Mouse (Mus musculus) limb, embryonic 14.5 days (tissue): ENCODE data around the gene Apol9a. TPM values are rescaled to one million over a fixed set of nuclear protein-coding genes. Genes with fewer than 3 reads are reported as not detected.

Source experiments
- ATAC-seq: fragments of 200-750 bp; cut with Nextera tagmentation; 2 replicates; pipeline ENCODE4 v1.8.0; 2017; ENCODE audit warnings: low read depth, moderate number of reproducible peaks, moderate TSS enrichment; ENCODE audit not compliant: low FRiP score
- DNase-seq: peaks from one replicate; pipeline ENCODE4 v3.0.0-alpha.2; 2015; ENCODE audit warnings: low spot score
- H3K27ac ChIP-seq: fragments of 300-500 bp; sonication (generic); replicated peaks from 2 replicates; pipeline ENCODE4 v1.5.1; 2014; ENCODE audit warnings: low read depth, mild to moderate bottlenecking, low read length, moderate library complexity, mixed read lengths
- H3K27me3 ChIP-seq: fragments of 300-500 bp; sonication (generic); 2 replicates; pipeline ENCODE4 v1.6.1; 2014; ENCODE audit warnings: low read length, mixed read lengths; ENCODE audit not compliant: control insufficient read depth, insufficient read depth
- H3K36me3 ChIP-seq: fragments of 300-500 bp; sonication (generic); 2 replicates; pipeline ENCODE4 v1.6.1; 2014; ENCODE audit warnings: mild to moderate bottlenecking, low read length, moderate library complexity, mixed read lengths; ENCODE audit not compliant: control insufficient read depth, insufficient read depth
- H3K4me1 ChIP-seq: fragments of 300-500 bp; sonication (generic); 2 replicates; pipeline ENCODE4 v1.6.1; 2014; ENCODE audit warnings: antibody characterized with exemption, low read length, mixed read lengths; ENCODE audit not compliant: control insufficient read depth, insufficient read depth
- H3K4me2 ChIP-seq: fragments of 300-500 bp; sonication (generic); replicated peaks from 2 replicates; pipeline ENCODE4 v1.6.1; 2014; ENCODE audit warnings: low read depth, mild to moderate bottlenecking, low read length, moderate library complexity; ENCODE audit not compliant: severe bottlenecking
- H3K4me3 ChIP-seq: fragments of 300-500 bp; sonication (generic); replicated peaks from 2 replicates; pipeline ENCODE4 v1.5.1; 2014; ENCODE audit warnings: low read length
- H3K9ac ChIP-seq: fragments of 300-500 bp; sonication (generic); 2 replicates; pipeline ENCODE4 v1.6.1; 2014; ENCODE audit warnings: mild to moderate bottlenecking, low read depth, low read length, moderate library complexity; ENCODE audit not compliant: severe bottlenecking
- H3K9me3 ChIP-seq: fragments of 300-500 bp; sonication (generic); 2 replicates; pipeline ENCODE4 v1.6.1; 2016; ENCODE audit warnings: low read length; ENCODE audit not compliant: control insufficient read depth
- POLR2A ChIP-seq: fragments of 200-500 bp; IDR thresholded peaks from 2 replicates; pipeline ENCODE4 v1.8.0; 2012; ENCODE audit warnings: inconsistent platforms, mild to moderate bottlenecking, moderate library complexity, borderline replicate concordance; ENCODE audit not compliant: insufficient read depth, insufficient read length; ENCODE audit errors: extremely low read depth
- WGBS: fragments of 180-500 bp; shearing (Covaris S2); extraction: QIAGEN DNeasy Blood & Tissue Kit; methylation state at CpG from one replicate; pipeline ENCODE4 v1.1.7; 2014; 5-methylcytosine and 5-hydroxymethylcytosine counted together
- polyA plus RNA-seq, 2 experiments: library from polyadenylated mRNA; depleted of rRNA in 1 of 2; stranded (reverse) in 1 of 2; unstranded in 1 of 2; fragments of >200 nt; fragmentation: Nextera tagmentation in 1 of 2; extraction: Ambion mirVana in 1 of 2; gene quantifications; 2 replicates each; pipeline versions ENCODE4 v1.2.1 to v1.2.3; 2012 to 2014

Apol9a gene
- polyA plus RNA-seq, 2 experiments = 0.06 TPM; not detected in 1

- no peak overlapping the region for H3K4me2 ChIP-seq
- ATAC-seq = no peak
Measured at GRCm38 (mm10) chr15:77379921-77380320, 31.0 kb downstream of the Apol9a start.

GRCm38 (mm10) chr15:77377419-77377818 lies 33.5 kb downstream of the Apol9a start:
- TF ChIP-seq POLR2A = no peak
- WGBS = 96% methylated on average over 4 of the region's 4 CpGs
- no peaks in the 10 kb centered on the region for H3K36me3 ChIP-seq

More at GRCm38 (mm10) chr15:77379921-77380320, 31.0 kb downstream of the Apol9a start:
- no peaks in the 10 kb centered on the region for H3K4me1 ChIP-seq
- no peaks in the 10 kb centered on the region for H3K27me3 ChIP-seq
- 46% methylated on average over 4 of the region's 4 CpGs for WGBS
- H3K27ac ChIP-seq = no peak overlapping the region
- no peak for TF ChIP-seq POLR2A
- no peaks in the 10 kb centered on the region for H3K36me3 ChIP-seq
- H3K4me3 ChIP-seq = no peak overlapping the region
- H3K9ac ChIP-seq = no peak overlapping the region
- no peaks in the 10 kb centered on the region for H3K9me3 ChIP-seq
- no peak for DNase-seq

GRCm38 (mm10) chr15:77376920-77377319 lies 34.0 kb downstream of the Apol9a start:
- Histone ChIP-seq H3K9ac (no peak overlapping the region), H3K4me1 (no peaks in the 10 kb centered on the region), H3K4me3 (no peak overlapping the region), H3K27ac (no peak overlapping the region), H3K4me2 (no peak overlapping the region), H3K9me3 (no peaks in the 10 kb centered on the region), H3K36me3 (no peaks in the 10 kb centered on the region), H3K27me3 (no peaks in the 10 kb centered on the region)
- 86% methylated on average over 7 of the region's 7 CpGs for WGBS
- no peak for DNase-seq
- TF ChIP-seq POLR2A = no peak
- ATAC-seq = no peak

More at GRCm38 (mm10) chr15:77377419-77377818, 33.5 kb downstream of the Apol9a start:
- H3K4me2 ChIP-seq = no peak overlapping the region
- no peak overlapping the region for H3K4me3 ChIP-seq
- ATAC-seq = no peak
- no peaks in the 10 kb centered on the region for H3K9me3 ChIP-seq
- H3K4me1 ChIP-seq = no peaks in the 10 kb centered on the region
- no peak overlapping the region for H3K27ac ChIP-seq
- no peak for DNase-seq
- no peak overlapping the region for H3K9ac ChIP-seq
- H3K27me3 ChIP-seq = no peaks in the 10 kb centered on the region

- H3K4me2 ChIP-seq = no peak overlapping the region
- WGBS = 84% methylated on average over 8 of the region's 8 CpGs
- TF ChIP-seq POLR2A = no peak
Measured at GRCm38 (mm10) chr15:77370588-77370987, 40.3 kb downstream of the Apol9a start.

GRCm38 (mm10) chr15:77369981-77370380 lies 41.0 kb downstream of the Apol9a start:
- Histone ChIP-seq H3K4me3 (no peak overlapping the region), H3K4me2 (no peak overlapping the region), H3K27me3 (no peaks in the 10 kb centered on the region), H3K9ac (no peak overlapping the region), H3K27ac (no peak overlapping the region), H3K4me1 (peaks cover 29% of the 10 kb centered on the region), H3K9me3 (no peaks in the 10 kb centered on the region), H3K36me3 (no peaks in the 10 kb centered on the region)
- TF ChIP-seq POLR2A = no peak
- ATAC-seq (no peak), DNase-seq (no peak)
- 93% methylated on average over 21 of the region's 21 CpGs for WGBS

More at GRCm38 (mm10) chr15:77370588-77370987, 40.3 kb downstream of the Apol9a start:
- Histone ChIP-seq H3K9ac (no peak overlapping the region), H3K27ac (no peak overlapping the region), H3K4me3 (no peak overlapping the region), H3K9me3 (no peaks in the 10 kb centered on the region), H3K36me3 (no peaks in the 10 kb centered on the region), H3K27me3 (no peaks in the 10 kb centered on the region), H3K4me1 (peaks cover 23% of the 10 kb centered on the region)
- ATAC-seq (no peak), DNase-seq (no peak)
